Mouse (Mus musculus): ENCODE data around the gene Pak1. TPM values are rescaled to one million over a fixed set of nuclear protein-coding genes. Genes with fewer than 3 reads are reported as not detected.
A peak's percentile ranks its signal among the peaks of the same experiment; 100 is the strongest.

The Pak1 gene
- polyA plus RNA-seq, 1 experiment: 56.4 TPM

GRCm38 (mm10) chr7:97748527-97749206, 39.7 kb upstream of the Pak1 start:
- TF ChIP-seq POLR2A (IDR thresholded peaks at IDR 0.05; ENCODE audit: low read depth, low read length) (no peak), CTCF (IDR thresholded peaks at IDR 0.05; ENCODE audit: extremely low read depth, insufficient read length, insufficient replicate concordance, low read depth, low read length) (no peak)
- H3K4me3 ChIP-seq (ENCODE audit: low read depth, low read length): peak overlapping the region; percentile 55
- H3K4me1 ChIP-seq (ENCODE audit: control insufficient read depth, insufficient read depth, insufficient read length, low read length): peaks cover 10% of the 10 kb centered on the region
- H3K27ac ChIP-seq (ENCODE audit: insufficient read depth, low read depth, low read length): peak overlapping the region; percentile 96
- H3K36me3 ChIP-seq (ENCODE audit: control insufficient read depth, insufficient read depth, low read length): no peaks in the 10 kb centered on the region
- H3K27me3 ChIP-seq (ENCODE audit: control insufficient read depth, insufficient read depth, low read length): no peaks in the 10 kb centered on the region
- WGBS: 11% methylated on average over 10 of the region's 10 CpGs

- 7% methylated on average over 19 of the region's 19 CpGs for WGBS
Observed at GRCm38 (mm10) chr7:97749207-97750190, 38.8 kb upstream of the Pak1 start.

GRCm38 (mm10) chr7:97756967-97757881, 31.1 kb upstream of the Pak1 start:
- peaks cover 4% of the 10 kb centered on the region; the same call in 1 of the 2 replicates for H3K4me1 ChIP-seq (ENCODE audit: control insufficient read depth, insufficient read depth, insufficient read length, low read length)
- no peaks in the 10 kb centered on the region for H3K27me3 ChIP-seq (ENCODE audit: control insufficient read depth, insufficient read depth, low read length)
- no peaks in the 10 kb centered on the region for H3K36me3 ChIP-seq (ENCODE audit: control insufficient read depth, insufficient read depth, low read length)
- 33% methylated on average over 18 of the region's 18 CpGs for WGBS
- H3K27ac ChIP-seq (ENCODE audit: insufficient read depth, low read depth, low read length): no peak overlapping the region
- no peak overlapping the region for H3K4me3 ChIP-seq (ENCODE audit: low read depth, low read length)
- TF ChIP-seq CTCF (IDR thresholded peaks at IDR 0.05; ENCODE audit: extremely low read depth, insufficient read length, insufficient replicate concordance, low read depth, low read length): no peak
- TF ChIP-seq POLR2A (IDR thresholded peaks at IDR 0.05; ENCODE audit: low read depth, low read length): no peak

More at GRCm38 (mm10) chr7:97749207-97750190, 38.8 kb upstream of the Pak1 start:
- H3K36me3 ChIP-seq (ENCODE audit: control insufficient read depth, insufficient read depth, low read length): no peaks in the 10 kb centered on the region
- TF ChIP-seq CTCF (IDR thresholded peaks at IDR 0.05; ENCODE audit: extremely low read depth, insufficient read length, insufficient replicate concordance, low read depth, low read length) (no peak), POLR2A (IDR thresholded peaks at IDR 0.05; ENCODE audit: low read depth, low read length) (no peak)
- no peaks in the 10 kb centered on the region for H3K27me3 ChIP-seq (ENCODE audit: control insufficient read depth, insufficient read depth, low read length)
- peak overlapping the region; percentile 55 for H3K4me3 ChIP-seq (ENCODE audit: low read depth, low read length)
- H3K27ac ChIP-seq (ENCODE audit: insufficient read depth, low read depth, low read length): peak overlapping the region; percentile 96
- peaks cover 10% of the 10 kb centered on the region for H3K4me1 ChIP-seq (ENCODE audit: control insufficient read depth, insufficient read depth, insufficient read length, low read length)

- no peaks in the 10 kb centered on the region for H3K27me3 ChIP-seq (ENCODE audit: control insufficient read depth, insufficient read depth, low read length)
- 83% methylated on average over 11 of the region's 11 CpGs for WGBS
- H3K36me3 ChIP-seq (ENCODE audit: control insufficient read depth, insufficient read depth, low read length): no peaks in the 10 kb centered on the region
- H3K4me3 ChIP-seq (ENCODE audit: low read depth, low read length): no peak overlapping the region
- TF ChIP-seq CTCF (IDR thresholded peaks at IDR 0.05; ENCODE audit: extremely low read depth, insufficient read length, insufficient replicate concordance, low read depth, low read length) (no peak), POLR2A (IDR thresholded peaks at IDR 0.05; ENCODE audit: low read depth, low read length) (no peak)
- no peak overlapping the region for H3K27ac ChIP-seq (ENCODE audit: insufficient read depth, low read depth, low read length)
- H3K4me1 ChIP-seq (ENCODE audit: control insufficient read depth, insufficient read depth, insufficient read length, low read length): peaks cover 22% of the 10 kb centered on the region; the same call in 1 of the 2 replicates
Observed at GRCm38 (mm10) chr7:97764591-97764990, 23.8 kb upstream of the Pak1 start.

GRCm38 (mm10) chr7:97765181-97765962, 23.0 kb upstream of the Pak1 start:
- WGBS: 69% methylated on average over 21 of the region's 21 CpGs
- Histone ChIP-seq H3K27ac (ENCODE audit: insufficient read depth, low read depth, low read length) (0 out of 2 replicates have a peak overlapping the region, but pooled peaks have one; percentile 9), H3K4me3 (ENCODE audit: low read depth, low read length) (no peak overlapping the region), H3K27me3 (ENCODE audit: control insufficient read depth, insufficient read depth, low read length) (no peaks in the 10 kb centered on the region), H3K36me3 (ENCODE audit: control insufficient read depth, insufficient read depth, low read length) (no peaks in the 10 kb centered on the region), H3K4me1 (ENCODE audit: control insufficient read depth, insufficient read depth, insufficient read length, low read length) (peaks cover 22% of the 10 kb centered on the region; the same call in 1 of the 2 replicates)
- TF ChIP-seq POLR2A (IDR thresholded peaks at IDR 0.05; ENCODE audit: low read depth, low read length): no peak
- TF ChIP-seq CTCF (IDR thresholded peaks at IDR 0.05; ENCODE audit: extremely low read depth, insufficient read length, insufficient replicate concordance, low read depth, low read length): no peak

GRCm38 (mm10) chr7:97765963-97766347, 22.4 kb upstream of the Pak1 start:
- Histone ChIP-seq H3K4me3 (ENCODE audit: low read depth, low read length) (no peak overlapping the region), H3K4me1 (ENCODE audit: control insufficient read depth, insufficient read depth, insufficient read length, low read length) (peaks cover 22% of the 10 kb centered on the region; the same call in 1 of the 2 replicates), H3K27me3 (ENCODE audit: control insufficient read depth, insufficient read depth, low read length) (no peaks in the 10 kb centered on the region), H3K36me3 (ENCODE audit: control insufficient read depth, insufficient read depth, low read length) (no peaks in the 10 kb centered on the region), H3K27ac (ENCODE audit: insufficient read depth, low read depth, low read length) (peak overlapping the region; percentile 97)
- TF ChIP-seq POLR2A (IDR thresholded peaks at IDR 0.05; ENCODE audit: low read depth, low read length) (no peak), CTCF (IDR thresholded peaks at IDR 0.05; ENCODE audit: extremely low read depth, insufficient read length, insufficient replicate concordance, low read depth, low read length) (no peak)
- 32% methylated on average over 5 of the region's 5 CpGs for WGBS
